Comparison of ENCODE assay signal across 9 mouse cellular contexts in genomic region chr10:93288336-93288735, GRCm38 (mm10). TPM values are rescaled to one million over a fixed set of nuclear protein-coding genes. Genes with fewer than 3 reads are reported as not detected.
A peak's percentile ranks its signal among the peaks of the same experiment; 100 is the strongest.
DNase-seq lines count a peak whose midpoint lies in the region; ATAC-seq lines count a peak whose summit lies in the region.
"Had no signal": no experiment of that assay in that cellular context is flagged by ENCODE, and none has a peak within 500 bp of the region (broad histone marks: within the 10 kb centered on the region; RNA-seq: fewer than 3 reads in every experiment).

No protein-coding gene starts in this region.

- peak; percentile 50 to 54 for DNase-seq in cerebellum, postnatal 14 days
- DNase-seq in kidney, postnatal 4 days, result peak; percentile 63 to 66
- no peak for DNase-seq in kidney, adult 18-20 months
- peak; percentile 71 for DNase-seq in heart, postnatal 4 days
- DNase-seq in hindbrain, embryonic 14.5 days (ENCODE audit: low spot score), result no peak
- no peak for DNase-seq in spleen, postnatal 4 days (ENCODE audit: low spot score in 2 of 2)

- no peak overlapping the region for H3K4me2 ChIP-seq in hindbrain, embryonic 14.5 days (replicated peaks)

- no peaks in the 10 kb centered on the region for H3K27me3 ChIP-seq in hindbrain, embryonic 14.5 days (ENCODE audit: control insufficient read depth, insufficient read depth, low read length)

- H3K4me3 ChIP-seq in hindbrain, embryonic 14.5 days (replicated peaks; ENCODE audit: low read length), result no peak overlapping the region

- no peaks in the 10 kb centered on the region for H3K4me1 ChIP-seq in hindbrain, embryonic 14.5 days (replicated peaks; ENCODE audit: control insufficient read depth, insufficient read depth, low read length)

- H3K27ac ChIP-seq in hindbrain, embryonic 14.5 days, result no peak overlapping the region
- H3K27ac ChIP-seq: macrophage had no signal

- ATAC-seq in cerebellum, adult (ENCODE audit: insufficient number of reproducible peaks, low FRiP score, low TSS enrichment), result no peak
- peak; percentile 8 for ATAC-seq in CD4-positive, CD25-positive, alpha-beta regulatory T cell, adult 4 months
- ATAC-seq in hindbrain, embryonic 14.5 days (ENCODE audit: low FRiP score), result no peak

- WGBS in hindbrain, embryonic 14.5 days, result 58% methylated on average over 4 of the region's 4 CpGs

- H3K9ac ChIP-seq in hindbrain, embryonic 14.5 days, result no peak overlapping the region

- H3K36me3 ChIP-seq in hindbrain, embryonic 14.5 days (replicated peaks; ENCODE audit: control insufficient read depth, insufficient read depth), result no peaks in the 10 kb centered on the region

- H3K9me3 ChIP-seq in hindbrain, embryonic 14.5 days (ENCODE audit: control insufficient read depth, low read length), result no peaks in the 10 kb centered on the region

RNA-seq across cellular contexts. Expression of gene Elk3, which starts 22.6 kb away (rescaled TPM):
- polyA plus RNA-seq in CD4-positive, CD25-positive, alpha-beta regulatory T cell, adult 4 months (2017; shearing (Covaris generic)), result 10 to 100 TPM; 26.0 to 26.3 TPM
- 100 to 1,000 TPM; 102 to 103 TPM for total RNA-seq in heart, postnatal 4 days (2021)
- 7.9 and 11.3 TPM in 2 replicates for polyA plus RNA-seq in hindbrain, embryonic 14.5 days (2014; fragmentation: Nextera tagmentation; extraction: Ambion mirVana)

Comparison
In these comparisons a context has a peak if more than half of its experiments do, and no peak if none do; other contexts are left out.
1. DNase-seq: peak in cerebellum, postnatal 14 days (2 of 2), kidney, postnatal 4 days (2 of 2) and heart, postnatal 4 days (single experiment); none in kidney, adult 18-20 months (single experiment), hindbrain, embryonic 14.5 days (single experiment) and spleen, postnatal 4 days (0 of 2).